Mouse (Mus musculus) gastrocnemius, postnatal 36 days (tissue): ENCODE data around the gene Yju2. TPM values are rescaled to one million over a fixed set of nuclear protein-coding genes. Genes with fewer than 3 reads are reported as not detected.
"Not testable (repeated sequence)": the region's sequence is repeated elsewhere in the genome, so short reads cannot be mapped to it uniquely, and the experiment has no call there.

Source experiments
- DNase-seq, 2 experiments: peaks; one replicate each; pipeline ENCODE4 v3.0.0; 2022
- intact Hi-C: fragments of 180-260 bp; cut with DNase I; formaldehyde crosslinking; loops from one replicate; pipeline ENCODE4 v1.15.1; 2025
- long read RNA-seq, 2 experiments: library from polyadenylated mRNA; stranded (forward); transcript quantifications; one replicate each; pipeline ENCODE4 v2.0.0; 2021
- total RNA-seq, 2 experiments: library from RNA; stranded (reverse); gene quantifications; 2 replicates each; pipeline ENCODE4 v1.2.3; 2021

Gene Yju2
- total RNA-seq = 1 to 10 TPM; 7.8 to 8.8 TPM
- long read RNA-seq, experiment 1, partial matches to known transcripts = 2 of 4 reads
- long read RNA-seq, experiment 1, other reads (novel, unspliced or antisense) = 1 of 4 reads
- long read RNA-seq, experiment 2, partial matches to known transcripts = 0 of 3 reads
- long read RNA-seq, experiment 2, other reads (novel, unspliced or antisense) = 1 of 3 reads

- peak; percentile 87 to 93 for DNase-seq
- intact Hi-C loops = no loop called here
Measured at GRCm38 (mm10) chr17:55958918-55959728, at the start of gene Yju2. Gene Yju2 (plus strand): TSS chr17:55959099.

- DNase-seq = no peak
- intact Hi-C loops = no loop called here
Measured at GRCm38 (mm10) chr17:55931553-55932502, 27.1 kb upstream of the Yju2 start.

DNA sequence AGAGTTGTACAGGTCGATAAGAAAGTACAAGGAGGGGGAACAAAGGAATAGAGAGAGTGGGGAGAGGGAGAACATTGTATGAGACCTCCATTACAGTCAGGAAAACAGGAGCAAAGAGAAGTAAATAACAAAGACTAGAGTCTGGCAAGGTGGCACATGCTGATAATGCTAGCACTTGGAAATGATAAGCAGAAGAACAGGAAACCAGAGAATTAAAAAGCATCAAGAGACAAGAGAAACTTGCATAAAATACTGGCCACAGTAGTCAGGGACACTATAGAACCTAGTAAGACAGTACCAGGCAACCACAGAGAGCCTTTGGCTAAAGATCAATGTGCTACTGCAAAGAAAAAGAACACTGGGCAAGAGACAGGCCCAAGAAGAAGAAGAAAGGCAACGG, 26.3 kb upstream of the Yju2 start:
- no peak for DNase-seq
- intact Hi-C loops = no loop called here

DNA sequence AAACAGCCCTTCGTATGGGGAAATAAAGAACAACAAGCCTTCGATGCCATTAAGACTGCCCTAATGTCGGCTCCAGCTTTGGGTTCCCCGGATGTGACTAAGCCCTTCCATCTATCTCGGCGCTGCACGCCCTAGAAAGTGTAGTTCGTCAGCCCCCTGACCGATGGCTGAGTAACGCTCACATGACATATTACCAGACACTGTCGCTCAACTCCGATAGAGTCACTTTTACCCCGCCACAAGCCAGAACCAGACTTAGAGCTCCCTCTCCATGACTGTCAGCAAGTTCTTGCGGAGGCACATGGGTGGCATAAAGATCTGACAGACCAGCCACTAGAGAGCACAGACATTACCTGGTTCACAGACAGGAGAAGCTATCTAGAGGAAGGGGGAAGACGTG, 25.7 kb upstream of the Yju2 start:
- no peak for DNase-seq
- intact Hi-C loops = no loop called here

DNA sequence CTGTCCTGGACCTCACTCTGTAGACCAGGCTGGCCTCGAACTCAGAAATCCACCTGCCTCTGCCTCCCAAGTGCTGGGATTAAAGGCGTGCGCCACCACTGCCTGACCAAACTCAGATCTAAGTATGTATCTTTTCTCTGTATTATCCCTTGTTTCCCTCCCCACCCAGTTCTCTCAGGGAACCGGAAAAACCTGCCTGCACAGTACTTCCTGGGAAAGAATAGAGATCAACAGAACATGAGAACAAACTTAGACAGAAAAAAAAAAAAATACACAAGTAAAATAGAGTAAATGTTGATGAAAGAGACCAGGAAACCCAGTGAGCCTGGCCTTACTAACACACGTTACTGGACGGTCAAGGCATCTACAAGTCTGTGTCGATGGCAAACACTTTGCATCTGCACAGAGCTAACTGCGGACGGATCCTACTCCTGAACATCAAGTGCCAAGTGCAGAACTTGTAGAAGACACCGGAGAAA, 14.5 kb upstream of the Yju2 start:
- intact Hi-C loops, DNase-seq: not testable (repeated sequence)

DNA sequence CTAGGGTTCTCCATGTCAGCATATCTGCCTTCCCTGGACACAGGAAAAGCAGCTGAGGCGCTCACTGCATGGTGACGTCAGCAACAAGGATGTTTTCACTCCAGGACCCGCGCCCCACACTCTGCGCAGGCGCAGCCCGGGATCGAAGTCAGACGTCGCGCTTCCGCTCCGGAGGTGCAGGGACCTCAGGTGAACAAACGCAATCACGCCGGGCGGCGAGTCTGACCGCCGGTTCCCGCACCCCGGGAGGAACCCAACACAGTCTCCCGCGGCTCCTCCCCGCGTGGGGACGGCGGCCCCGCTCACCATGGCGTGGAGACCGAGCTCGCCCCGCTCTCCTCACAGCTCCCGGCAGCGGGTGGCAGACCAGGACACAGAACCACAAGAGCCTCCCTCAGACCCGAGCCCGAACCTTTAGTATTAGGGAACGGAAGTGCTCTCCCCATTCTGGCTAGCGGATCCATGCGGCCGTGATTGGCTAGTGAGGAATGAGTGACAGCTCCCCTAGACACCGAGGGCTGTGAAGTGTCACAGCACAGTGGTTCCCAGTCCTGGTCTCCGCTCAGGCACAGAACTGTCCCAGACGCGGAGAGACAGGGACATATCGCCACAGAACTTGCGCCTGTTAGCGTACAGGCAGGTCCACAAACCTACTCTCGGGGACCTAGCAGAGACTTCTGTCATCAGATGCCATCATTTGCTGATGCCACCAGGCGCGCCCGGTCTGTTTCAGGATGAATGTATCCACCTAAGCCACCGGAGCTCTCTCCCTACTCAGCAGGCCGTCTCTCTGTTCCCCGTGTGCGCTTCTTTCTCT, 13.8 kb upstream of the Yju2 start:
- peak; percentile 82 to 92 for DNase-seq
- intact Hi-C loops = not testable (repeated sequence)

DNA sequence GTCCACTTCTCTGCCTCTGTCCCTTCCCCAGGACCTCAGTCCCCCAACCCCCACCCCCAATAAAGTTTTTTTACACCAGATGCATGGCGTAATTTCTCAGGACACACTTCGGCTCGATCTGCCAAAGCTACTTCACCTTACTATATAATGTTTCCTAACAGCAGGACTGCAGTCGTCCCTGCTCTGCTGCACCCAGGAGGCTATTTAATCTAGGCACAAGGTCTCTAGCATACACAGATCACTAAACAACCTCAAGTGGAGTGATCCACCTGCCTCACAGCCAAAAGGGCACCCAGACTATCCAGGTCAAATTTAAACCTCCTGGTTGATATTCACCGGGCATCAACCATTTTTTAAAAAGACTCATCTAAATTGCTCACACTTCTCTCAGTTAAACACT, 13.2 kb upstream of the Yju2 start:
- intact Hi-C loops = loop anchor here (2.0 kb wide), 1 partner anchor 55 kb away; no protein-coding TSS in a partner anchor

DNA sequence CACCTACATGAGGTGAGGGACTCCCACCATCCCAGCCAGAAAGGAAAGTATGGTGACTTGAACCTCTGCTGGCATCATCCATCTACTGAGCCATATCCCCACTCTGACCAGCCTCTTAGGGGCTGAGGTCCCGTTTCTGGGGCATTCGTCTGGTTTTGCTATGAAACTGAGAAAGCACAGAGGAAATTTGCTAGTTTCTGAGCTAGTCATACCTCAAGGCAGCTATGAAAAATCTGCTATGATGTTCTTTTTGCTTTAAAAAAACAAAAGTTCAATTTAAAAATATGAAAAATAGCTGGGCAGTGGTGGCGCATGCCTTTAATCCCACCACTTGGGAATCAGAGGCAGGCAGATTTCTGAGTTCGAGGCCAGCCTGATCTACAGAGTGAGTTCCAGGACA, 10.3 kb upstream of the Yju2 start:
- intact Hi-C loops = no loop called here
- DNase-seq = no peak

More for the DNA sequence above, 13.2 kb upstream of the Yju2 start:
- DNase-seq = no peak

DNA sequence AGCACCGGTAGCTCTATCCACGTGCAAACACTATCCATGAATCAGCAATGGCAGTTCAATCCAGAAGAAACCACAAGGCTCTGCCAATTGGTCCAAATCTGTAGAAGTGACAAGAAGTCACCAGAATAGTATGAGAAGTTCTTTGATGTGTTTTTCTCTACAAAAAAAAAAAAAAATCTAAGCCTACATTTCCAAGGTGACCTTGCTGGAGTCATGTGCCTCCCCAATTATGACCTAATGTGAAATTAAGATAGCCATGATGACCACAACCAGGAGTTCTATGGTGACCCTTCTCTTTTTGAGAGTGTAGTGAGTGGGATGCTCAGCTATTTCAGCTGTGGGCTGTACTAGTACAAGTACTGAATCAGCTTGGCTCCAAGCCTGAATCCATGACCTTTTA, 9.5 kb upstream of the Yju2 start, which contains the start of gene Zfp119b:
Zfp119b (minus strand) TSS at position 101 of the 400 bp plus-strand sequence.
- intact Hi-C loops = no loop called here
- DNase-seq = no peak

DNA sequence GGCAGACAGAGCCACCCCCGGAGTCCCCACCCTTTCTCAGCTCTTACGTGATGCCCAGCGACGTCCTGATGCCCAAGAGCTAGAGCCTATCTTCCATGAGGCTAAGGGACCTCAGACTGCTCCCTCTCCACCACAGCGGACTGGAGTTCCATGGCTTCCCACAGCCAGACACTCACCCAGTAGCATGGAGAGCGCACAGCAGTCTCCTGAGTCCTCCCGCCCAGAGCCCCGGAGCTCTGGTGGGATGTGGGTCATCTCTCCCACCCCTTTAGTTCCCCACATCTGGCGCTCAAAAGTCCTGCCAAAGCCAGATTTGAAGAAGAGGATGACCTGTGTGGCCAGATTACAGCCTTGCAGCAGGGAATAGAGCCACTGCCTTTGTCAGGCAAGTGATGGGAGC, 8.3 kb upstream of the Yju2 start:
- DNase-seq = no peak
- intact Hi-C loops = no loop called here

- no peak for DNase-seq
- intact Hi-C loops = no loop called here
Measured at GRCm38 (mm10) chr17:55952041-55952440, 6.9 kb upstream of the Yju2 start.

DNA sequence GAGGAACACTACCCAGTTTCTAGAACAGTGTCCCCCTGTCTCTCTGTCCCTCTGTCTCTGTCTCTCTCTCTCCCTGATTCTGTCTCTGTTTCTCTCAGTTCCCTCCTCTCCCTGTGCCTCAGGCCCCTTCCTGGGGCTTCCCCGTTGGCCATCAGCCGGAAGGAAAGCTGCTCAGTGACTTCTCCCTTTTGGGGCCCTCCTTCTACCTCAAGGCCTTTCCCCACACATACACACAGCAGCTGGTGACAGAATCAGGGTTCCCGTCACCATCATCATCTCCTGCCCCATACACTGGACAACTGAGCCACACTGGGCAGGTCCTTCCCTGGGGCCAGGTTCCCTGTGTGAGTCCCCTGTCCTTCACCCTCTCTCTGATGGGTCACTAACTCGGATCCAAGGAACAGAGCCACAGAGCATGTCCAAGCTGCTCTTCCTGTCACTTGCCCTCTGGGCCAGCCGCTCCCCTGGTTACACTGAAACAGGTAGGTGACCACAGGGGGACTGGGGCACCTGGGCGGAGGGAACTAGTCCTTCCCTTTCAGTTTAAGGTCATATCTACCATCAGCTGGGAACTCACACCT, 6.4 kb upstream of the Yju2 start, which contains the start of gene Ebi3:
Ebi3 (plus strand) TSS at position 194 of the 581 bp plus-strand sequence.
- no peak for DNase-seq
- intact Hi-C loops = no loop called here

DNA sequence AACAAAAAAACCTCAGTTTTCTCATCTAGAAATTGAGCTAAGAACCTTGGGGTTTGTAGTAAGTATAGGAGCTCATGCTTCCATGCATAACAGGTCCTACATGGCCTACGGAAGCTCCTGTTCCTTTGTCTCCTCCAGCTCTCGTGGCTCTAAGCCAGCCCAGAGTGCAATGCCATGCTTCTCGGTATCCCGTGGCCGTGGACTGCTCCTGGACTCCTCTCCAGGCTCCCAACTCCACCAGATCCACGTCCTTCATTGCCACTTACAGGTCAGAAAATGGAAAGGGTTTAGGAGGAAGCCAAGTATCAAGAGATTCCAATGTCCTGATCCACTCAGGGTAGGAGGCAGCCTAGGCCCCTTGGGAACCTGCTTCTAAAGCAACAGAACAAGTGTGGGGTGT, 5.1 kb upstream of the Yju2 start:
- no peak for DNase-seq
- intact Hi-C loops = no loop called here

DNA sequence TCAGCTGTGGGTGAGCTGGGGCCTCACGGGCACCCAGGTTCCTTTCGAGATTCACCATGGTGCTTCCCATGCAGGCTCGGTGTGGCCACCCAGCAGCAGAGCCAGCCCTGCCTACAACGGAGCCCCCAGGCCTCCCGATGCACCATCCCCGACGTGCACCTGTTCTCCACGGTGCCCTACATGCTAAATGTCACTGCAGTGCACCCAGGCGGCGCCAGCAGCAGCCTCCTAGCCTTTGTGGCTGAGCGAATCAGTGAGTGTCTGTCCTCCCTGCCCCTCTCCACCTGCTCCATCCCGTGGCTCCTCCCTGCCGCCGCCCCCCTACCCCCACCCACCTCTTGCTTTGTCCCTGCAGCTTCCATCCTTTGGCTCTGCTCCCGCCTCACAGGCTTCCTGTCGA, 4.7 kb upstream of the Yju2 start:
- no peak for DNase-seq
- intact Hi-C loops = no loop called here

DNA sequence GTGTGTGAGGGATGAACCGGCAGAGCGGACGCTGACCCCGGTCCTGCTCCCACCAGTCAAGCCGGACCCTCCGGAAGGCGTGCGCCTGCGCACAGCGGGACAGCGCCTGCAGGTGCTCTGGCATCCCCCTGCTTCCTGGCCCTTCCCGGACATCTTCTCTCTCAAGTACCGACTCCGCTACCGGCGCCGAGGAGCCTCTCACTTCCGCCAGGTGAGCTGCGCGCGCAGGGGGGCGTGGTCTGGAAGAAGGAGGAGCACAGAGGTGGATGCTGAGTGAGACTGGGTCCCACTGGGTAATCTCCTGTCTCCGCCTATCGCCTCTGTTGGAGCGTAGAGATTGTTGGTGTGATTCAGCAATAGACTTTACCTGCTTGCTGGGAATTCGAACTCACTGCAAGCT, 2.8 kb upstream of the Yju2 start:
- intact Hi-C loops = no loop called here
- no peak for DNase-seq

- intact Hi-C loops = no loop called here
- no peak for DNase-seq
Measured at GRCm38 (mm10) chr17:55956591-55956990, 2.3 kb upstream of the Yju2 start.

DNA sequence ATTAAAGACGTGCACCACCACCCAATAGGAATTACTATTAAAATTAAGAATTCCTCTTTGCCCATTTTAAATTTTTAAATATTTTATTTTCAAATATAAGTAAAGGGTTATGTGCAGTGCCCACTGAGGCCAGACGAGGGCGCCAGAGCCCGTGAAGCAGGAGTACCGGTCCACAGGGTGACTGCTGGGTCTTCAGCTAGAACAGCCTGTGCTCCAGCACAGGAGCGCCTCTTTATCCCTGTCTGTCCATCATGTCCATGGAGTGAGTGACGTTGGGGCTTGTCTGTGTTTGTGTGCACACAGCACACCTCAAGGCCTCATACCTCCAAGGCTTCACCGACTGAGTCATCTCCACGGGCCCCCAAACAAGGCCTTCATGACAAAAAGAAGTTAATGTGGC, 1.7 kb upstream of the Yju2 start:
- DNase-seq = peak; percentile 63 to 65
- intact Hi-C loops = no loop called here

GRCm38 (mm10) chr17:55957726-55958583, 944 bp upstream of the Yju2 start:
- DNase-seq = no peak
- intact Hi-C loops = no loop called here

DNA sequence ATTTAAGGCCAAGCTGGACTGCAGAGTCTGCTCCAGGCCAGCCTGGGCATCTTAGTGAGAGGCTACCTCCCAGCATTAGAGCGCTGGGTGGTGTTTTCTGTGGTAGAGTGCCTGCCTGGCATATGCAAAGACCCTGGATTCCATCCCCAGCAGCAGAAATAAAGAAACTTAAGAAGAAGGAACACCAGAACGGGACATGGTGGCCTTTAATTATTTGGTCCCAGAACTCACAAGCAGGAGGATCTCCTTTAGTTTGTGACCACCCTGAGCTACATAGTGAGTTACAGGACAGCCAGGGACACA, 364 bp upstream of the Yju2 start:
- intact Hi-C loops = no loop called here

More for the DNA sequence above, 364 bp upstream of the Yju2 start:
- no peak for DNase-seq
